Mouse (Mus musculus) hindbrain, embryonic 11.5 days (tissue): ENCODE results near the gene Zfp775. TPM values are rescaled to one million over a fixed set of nuclear protein-coding genes. Genes with fewer than 3 reads are reported as not detected.

Source experiments
- ATAC-seq: fragments of 200-750 bp; cut with Nextera tagmentation; 2 replicates; pipeline ENCODE4 v1.8.0; 2017; ENCODE audit warnings: mild to moderate bottlenecking, moderate TSS enrichment, moderate library complexity; ENCODE audit not compliant: low FRiP score
- DNase-seq: peaks from one replicate; pipeline ENCODE4 v3.0.0-alpha.2; 2015; ENCODE audit warnings: low spot score
- H3K27ac ChIP-seq: fragments of 300-500 bp; sonication (generic); 2 replicates; pipeline ENCODE4 v1.5.1; 2014; ENCODE audit warnings: mild to moderate bottlenecking, low read depth, low read length
- H3K27me3 ChIP-seq: fragments of 300-500 bp; sonication (generic); 2 replicates; pipeline ENCODE4 v1.6.1; 2014; ENCODE audit warnings: mild to moderate bottlenecking, low read length, moderate library complexity, mixed read lengths; ENCODE audit not compliant: control insufficient read depth, insufficient read depth
- H3K36me3 ChIP-seq: fragments of 300-500 bp; sonication (generic); 2 replicates; pipeline ENCODE4 v1.6.1; 2014; ENCODE audit warnings: mild to moderate bottlenecking, low read length, moderate library complexity, mixed read lengths; ENCODE audit not compliant: control insufficient read depth, insufficient read depth
- H3K4me1 ChIP-seq: fragments of 300-500 bp; sonication (generic); replicated peaks from 2 replicates; pipeline ENCODE4 v1.6.1; 2014; ENCODE audit warnings: low read length, mixed read lengths; ENCODE audit not compliant: control insufficient read depth, insufficient read depth
- H3K4me2 ChIP-seq: fragments of 300-500 bp; sonication (generic); replicated peaks from 2 replicates; pipeline ENCODE4 v1.6.1; 2014; ENCODE audit warnings: mild to moderate bottlenecking, low read depth, low read length
- H3K4me3 ChIP-seq: fragments of 300-500 bp; sonication (generic); 2 replicates; pipeline ENCODE4 v1.5.1; 2014; ENCODE audit warnings: low read depth, low read length
- H3K9ac ChIP-seq: fragments of 300-500 bp; sonication (generic); 2 replicates; pipeline ENCODE4 v1.6.1; 2014; ENCODE audit warnings: low read depth, low read length
- H3K9me3 ChIP-seq: fragments of 300-500 bp; sonication (generic); 2 replicates; pipeline ENCODE4 v1.6.1; 2016; ENCODE audit warnings: low read length; ENCODE audit not compliant: control insufficient read depth
- WGBS: fragments of 180-500 bp; shearing (Covaris S2); extraction: QIAGEN DNeasy Blood & Tissue Kit; methylation state at CpG from one replicate; pipeline ENCODE4 v1.1.7; 2014; 5-methylcytosine and 5-hydroxymethylcytosine counted together
- polyA plus RNA-seq: library from polyadenylated mRNA; unstranded; fragments of >200 nt; fragmentation: Nextera tagmentation; extraction: Ambion mirVana; gene quantifications from 2 replicates; pipeline ENCODE4 v1.2.1, GENCODE M21; 2014

Gene Zfp775
- polyA plus RNA-seq, 1 experiment from 2014 or later = 7.7 TPM

- WGBS = 7% methylated on average over 52 of the region's 54 CpGs
- peaks cover 26% of the 10 kb centered on the region for H3K27me3 ChIP-seq
- no peaks in the 10 kb centered on the region for H3K36me3 ChIP-seq
- H3K9me3 ChIP-seq = no peaks in the 10 kb centered on the region
- peak overlapping the region; percentile 64 for H3K9ac ChIP-seq
- peak overlapping the region; percentile 82 for H3K4me2 ChIP-seq
- peaks cover 2% of the 10 kb centered on the region for H3K4me1 ChIP-seq
- DNase-seq (peak; percentile 48), ATAC-seq (peak; percentile 53)
- H3K27ac ChIP-seq = no peak overlapping the region
- H3K4me3 ChIP-seq = peak overlapping the region; percentile 36
These were observed 27.2 kb downstream of the Zfp775 start for GRCm38 (mm10) chr6:48628808-48629660.

GRCm38 (mm10) chr6:48629661-48630034 lies 27.8 kb downstream of the Zfp775 start:
- peak overlapping the region; percentile 36 for H3K4me3 ChIP-seq
- peaks cover 2% of the 10 kb centered on the region for H3K4me1 ChIP-seq
- H3K36me3 ChIP-seq = no peaks in the 10 kb centered on the region
- ATAC-seq = peak; percentile 38
- H3K4me2 ChIP-seq = peak overlapping the region; percentile 82
- 21% methylated on average over 13 of the region's 13 CpGs for WGBS
- H3K9me3 ChIP-seq = no peaks in the 10 kb centered on the region
- peaks cover 26% of the 10 kb centered on the region for H3K27me3 ChIP-seq
- no peak for DNase-seq
- peak overlapping the region; percentile 64 for H3K9ac ChIP-seq
- no peak overlapping the region for H3K27ac ChIP-seq

GRCm38 (mm10) chr6:48630831-48631230 lies 29.0 kb downstream of the Zfp775 start:
- Histone ChIP-seq H3K4me1 (peaks cover 2% of the 10 kb centered on the region), H3K27me3 (peaks cover 24% of the 10 kb centered on the region), H3K9me3 (no peaks in the 10 kb centered on the region), H3K4me3 (no peak overlapping the region), H3K36me3 (no peaks in the 10 kb centered on the region), H3K27ac (no peak overlapping the region), H3K4me2 (no peak overlapping the region), H3K9ac (no peak overlapping the region)
- ATAC-seq = no peak
- DNase-seq = no peak
- WGBS = 90% methylated on average over 8 of the region's 8 CpGs

GRCm38 (mm10) chr6:48635105-48635504 lies 33.2 kb downstream of the Zfp775 start:
- H3K4me2 ChIP-seq = no peak overlapping the region
- ATAC-seq (no peak), DNase-seq (no peak)
- no peaks in the 10 kb centered on the region; the same call in 1 of the 2 replicates for H3K27me3 ChIP-seq
- H3K36me3 ChIP-seq = no peaks in the 10 kb centered on the region
- H3K9ac ChIP-seq = no peak overlapping the region
- no peak overlapping the region for H3K27ac ChIP-seq
- 90% methylated on average over 2 of the region's 2 CpGs for whole genome bisulfite sequencing
- H3K9me3 ChIP-seq = no peaks in the 10 kb centered on the region
- no peaks in the 10 kb centered on the region for H3K4me1 ChIP-seq
- no peak overlapping the region for H3K4me3 ChIP-seq

DNA sequence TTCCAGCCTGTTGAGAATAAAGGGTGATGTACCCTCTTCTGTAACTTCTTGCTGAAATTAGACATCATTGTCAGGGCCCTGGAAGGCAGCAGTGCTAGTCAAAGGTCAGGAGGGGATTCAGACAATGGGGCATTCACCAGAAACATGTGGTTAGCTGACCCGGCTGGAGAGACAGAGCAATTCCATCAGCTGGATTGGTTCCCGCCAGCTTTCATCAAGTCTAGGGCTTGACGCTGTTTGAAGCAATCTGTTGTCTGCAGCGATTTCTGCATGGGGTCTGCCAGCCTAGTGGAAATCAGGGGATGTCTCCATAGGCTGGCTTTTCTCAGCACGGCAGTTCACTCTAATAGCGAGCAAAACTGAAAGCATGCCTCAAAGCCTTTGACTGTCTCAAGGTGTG lies 34.7 kb downstream of the Zfp775 start:
- no peak overlapping the region for H3K4me2 ChIP-seq
- H3K4me3 ChIP-seq = no peak overlapping the region
- H3K9me3 ChIP-seq = no peaks in the 10 kb centered on the region
- no peak for DNase-seq
- whole genome bisulfite sequencing = 35% methylated on average over 6 of the region's 6 CpGs
- H3K9ac ChIP-seq = no peak overlapping the region
- no peaks in the 10 kb centered on the region for H3K27me3 ChIP-seq
- ATAC-seq = no peak
- no peak overlapping the region for H3K27ac ChIP-seq
- no peaks in the 10 kb centered on the region for H3K4me1 ChIP-seq
- no peaks in the 10 kb centered on the region for H3K36me3 ChIP-seq

DNA sequence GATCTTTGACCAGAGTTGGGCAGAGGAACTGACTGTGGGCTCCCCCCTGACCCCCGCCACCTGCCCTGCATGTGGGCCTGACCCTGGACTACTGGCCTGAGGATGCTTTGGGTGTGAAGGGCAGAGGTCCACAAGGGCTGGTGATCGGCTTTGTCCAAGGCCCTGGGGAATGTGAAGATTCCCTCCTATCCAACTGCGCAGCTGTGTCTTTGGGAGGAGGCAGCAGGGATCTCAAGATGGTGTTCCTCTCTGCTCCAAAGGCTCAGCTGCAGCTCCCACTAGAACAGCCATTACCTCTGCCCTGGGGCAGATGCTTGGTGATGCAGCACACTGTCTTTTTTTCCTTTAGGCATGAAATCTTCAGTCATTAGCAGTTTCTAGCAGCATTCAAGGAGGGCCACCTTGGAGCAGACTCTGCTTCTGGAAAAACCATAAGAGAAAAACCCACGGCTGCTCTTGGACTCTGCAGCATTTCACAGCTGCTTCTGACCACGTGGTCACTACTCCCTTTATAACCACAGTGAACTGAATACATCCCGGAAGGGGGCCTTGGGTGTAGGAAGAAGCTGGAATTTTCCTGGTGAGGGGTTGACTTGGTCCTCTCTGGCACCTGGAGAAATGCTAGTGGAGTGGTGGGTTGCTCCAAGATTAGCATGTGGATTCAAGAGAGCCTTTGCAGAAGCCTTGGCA lies 36.1 kb downstream of the Zfp775 start:
- Histone ChIP-seq H3K4me3 (no peak overlapping the region), H3K27me3 (no peaks in the 10 kb centered on the region), H3K27ac (no peak overlapping the region), H3K4me1 (no peaks in the 10 kb centered on the region), H3K9ac (no peak overlapping the region), H3K4me2 (no peak overlapping the region), H3K36me3 (no peaks in the 10 kb centered on the region), H3K9me3 (no peaks in the 10 kb centered on the region)
- WGBS = 62% methylated on average over 6 of the region's 6 CpGs
- ATAC-seq = no peak
- no peak for DNase-seq

- ATAC-seq (no peak), DNase-seq (no peak)
- WGBS = 75% methylated on average over 2 of the region's 2 CpGs
- no peak overlapping the region for H3K27ac ChIP-seq
- H3K27me3 ChIP-seq = no peaks in the 10 kb centered on the region
- no peak overlapping the region for H3K4me3 ChIP-seq
- no peak overlapping the region for H3K9ac ChIP-seq
- H3K4me2 ChIP-seq = no peak overlapping the region
- H3K9me3 ChIP-seq = no peaks in the 10 kb centered on the region
- no peaks in the 10 kb centered on the region for H3K36me3 ChIP-seq
- H3K4me1 ChIP-seq = no peaks in the 10 kb centered on the region
These were observed 36.7 kb downstream of the Zfp775 start for GRCm38 (mm10) chr6:48638553-48638952.

GRCm38 (mm10) chr6:48641391-48641790 lies 39.5 kb downstream of the Zfp775 start:
- Histone ChIP-seq H3K4me2 (no peak overlapping the region), H3K4me3 (no peak overlapping the region), H3K9ac (no peak overlapping the region), H3K4me1 (no peaks in the 10 kb centered on the region), H3K36me3 (no peaks in the 10 kb centered on the region), H3K27ac (no peak overlapping the region), H3K9me3 (no peaks in the 10 kb centered on the region), H3K27me3 (no peaks in the 10 kb centered on the region)
- ATAC-seq = no peak
- no peak for DNase-seq
- 79% methylated on average over 6 of the region's 6 CpGs for WGBS
